Mouse (Mus musculus): ENCODE measurements around the gene Capn13.

Capn13 gene

GRCm38 (mm10) chr17:73400862-73401261 is at the start of gene Capn13:
Capn13 (minus strand) TSS chr17:73400866.
- DNase-seq (ENCODE audit: low read depth, low spot score): no peak

GRCm38 (mm10) chr17:73449104-73449503 is 48.4 kb upstream of the Capn13 start:
- no peak for DNase-seq (ENCODE audit: low read depth, low spot score)

- no peak for DNase-seq (ENCODE audit: low read depth, low spot score)
Measured at GRCm38 (mm10) chr17:73440798-73441197, 40.1 kb upstream of the Capn13 start.

GRCm38 (mm10) chr17:73432564-73433006 is 31.9 kb upstream of the Capn13 start:
- DNase-seq (ENCODE audit: low read depth, low spot score): no peak

- DNase-seq (ENCODE audit: low read depth, low spot score): no peak
Measured at GRCm38 (mm10) chr17:73432058-73432457, 31.4 kb upstream of the Capn13 start.

- DNase-seq (ENCODE audit: low read depth, low spot score): no peak
Measured at GRCm38 (mm10) chr17:73417382-73417781, 16.7 kb upstream of the Capn13 start.

- DNase-seq (ENCODE audit: low read depth, low spot score): no peak
Measured at GRCm38 (mm10) chr17:73416181-73416795, 15.6 kb upstream of the Capn13 start.

- no peak for DNase-seq (ENCODE audit: low read depth, low spot score)
Measured at GRCm38 (mm10) chr17:73411817-73412216, 11.2 kb upstream of the Capn13 start.

GRCm38 (mm10) chr17:73401272-73401671 is 606 bp upstream of the Capn13 start:
- DNase-seq (ENCODE audit: low read depth, low spot score): no peak

- no peak for DNase-seq (ENCODE audit: low read depth, low spot score)
Measured at GRCm38 (mm10) chr17:73399136-73399535, 1.5 kb downstream of the Capn13 start.

GRCm38 (mm10) chr17:73393361-73393760 is 7.3 kb downstream of the Capn13 start:
- DNase-seq (ENCODE audit: low read depth, low spot score): no peak

- DNase-seq (ENCODE audit: low read depth, low spot score): no peak
Measured at GRCm38 (mm10) chr17:73391771-73392170, 8.9 kb downstream of the Capn13 start.

GRCm38 (mm10) chr17:73390191-73391089 is 10.2 kb downstream of the Capn13 start:
- DNase-seq (ENCODE audit: low read depth, low spot score): no peak

- no peak for DNase-seq (ENCODE audit: low read depth, low spot score)
Measured at GRCm38 (mm10) chr17:73389336-73389735, 11.3 kb downstream of the Capn13 start.

GRCm38 (mm10) chr17:73386581-73386980 is 14.1 kb downstream of the Capn13 start:
- no peak for DNase-seq (ENCODE audit: low read depth, low spot score)

GRCm38 (mm10) chr17:73385940-73386339 is 14.7 kb downstream of the Capn13 start:
- no peak for DNase-seq (ENCODE audit: low read depth, low spot score)

GRCm38 (mm10) chr17:73382327-73383014 is 18.2 kb downstream of the Capn13 start:
- DNase-seq (ENCODE audit: low read depth, low spot score): no peak

- no peak for DNase-seq (ENCODE audit: low read depth, low spot score)
Measured at GRCm38 (mm10) chr17:73381681-73382080, 19.0 kb downstream of the Capn13 start.

GRCm38 (mm10) chr17:73377778-73378484 is 22.7 kb downstream of the Capn13 start:
- DNase-seq (ENCODE audit: low read depth, low spot score): no peak

GRCm38 (mm10) chr17:73367334-73367733 is 33.3 kb downstream of the Capn13 start:
- DNase-seq (ENCODE audit: low read depth, low spot score): no peak

GRCm38 (mm10) chr17:73361054-73361453 is 39.6 kb downstream of the Capn13 start:
- no peak for DNase-seq (ENCODE audit: low read depth, low spot score)
